Mouse (Mus musculus): ENCODE measurements around the gene Lrsam1. TPM values are rescaled to one million over a fixed set of nuclear protein-coding genes. Genes with fewer than 3 reads are reported as not detected.

Lrsam1 gene
- polyA plus RNA-seq, 1 experiment: 4.1 TPM

DNA sequence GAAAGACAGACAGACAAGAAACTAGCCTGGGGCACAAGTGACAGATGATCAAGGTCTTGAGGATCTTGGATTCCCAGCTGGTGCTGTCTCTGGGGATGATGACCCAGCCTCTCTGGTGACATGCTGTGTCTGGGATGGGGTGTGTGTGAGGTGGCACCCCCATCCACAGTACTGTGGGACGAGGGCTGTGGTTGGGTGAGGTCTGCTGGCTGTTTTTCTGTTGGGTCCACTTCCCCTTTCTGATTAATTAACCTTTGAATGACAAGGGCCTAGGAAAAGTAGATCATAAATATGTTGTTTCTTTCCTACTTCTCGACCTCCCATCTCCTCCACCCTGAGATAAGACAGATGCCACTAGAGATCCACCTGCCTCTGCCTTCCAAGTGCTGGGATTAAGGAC is 67.3 kb downstream of the Lrsam1 start:
- H3K27ac ChIP-seq (ENCODE audit: control insufficient read depth, insufficient read depth, low read depth, low read length, poor library complexity): peak overlapping the region; percentile 40; the same call in 1 of the 2 replicates

DNA sequence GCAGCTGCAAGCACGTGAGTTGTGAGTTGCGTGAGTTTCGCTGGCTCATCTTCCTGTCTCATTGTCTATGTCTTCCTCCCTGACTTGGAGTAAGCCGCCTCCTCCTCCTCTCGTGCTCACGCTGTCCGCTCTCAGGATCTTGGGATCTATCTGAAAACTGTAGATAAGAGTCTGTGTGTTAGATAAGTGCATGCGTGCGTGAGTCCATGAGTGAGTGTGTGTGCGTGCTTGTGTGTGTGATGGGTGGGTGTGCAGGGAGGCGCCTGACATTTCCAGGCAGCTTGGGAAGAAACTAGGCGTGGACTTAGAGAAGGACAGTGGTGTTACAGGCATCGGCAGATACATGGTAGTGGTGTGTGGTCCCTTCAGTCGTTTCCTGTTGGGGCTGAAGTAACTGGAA is 68.9 kb downstream of the Lrsam1 start:
- 56% methylated on average over 14 of the region's 14 CpGs for WGBS
- Histone ChIP-seq H3K4me3 (replicated peaks; ENCODE audit: control insufficient read depth, low read depth, low read length) (no peak overlapping the region), H3K4me1 (ENCODE audit: control insufficient read depth, insufficient read depth, low read length) (peaks cover 3% of the 10 kb centered on the region; the same call in 1 of the 2 replicates), H3K27ac (ENCODE audit: control insufficient read depth, insufficient read depth, low read depth, low read length, poor library complexity) (no peak overlapping the region)
- TF ChIP-seq POLR2A (IDR thresholded peaks at IDR 0.05; ENCODE audit: borderline replicate concordance, control insufficient read depth, low read depth, low read length) (no peak), CTCF (IDR thresholded peaks at IDR 0.05; ENCODE audit: control insufficient read depth, insufficient read depth, low read length) (no peak)

More for the DNA sequence above, 67.3 kb downstream of the Lrsam1 start:
- peaks cover 5% of the 10 kb centered on the region for H3K4me1 ChIP-seq (ENCODE audit: control insufficient read depth, insufficient read depth, low read length)
- H3K4me3 ChIP-seq (replicated peaks; ENCODE audit: control insufficient read depth, low read depth, low read length): no peak overlapping the region
- no peak for TF ChIP-seq POLR2A (IDR thresholded peaks at IDR 0.05; ENCODE audit: borderline replicate concordance, control insufficient read depth, low read depth, low read length)
- no peak for TF ChIP-seq CTCF (IDR thresholded peaks at IDR 0.05; ENCODE audit: control insufficient read depth, insufficient read depth, low read length)
- WGBS: 6% methylated on average over 2 of the region's 2 CpGs

DNA sequence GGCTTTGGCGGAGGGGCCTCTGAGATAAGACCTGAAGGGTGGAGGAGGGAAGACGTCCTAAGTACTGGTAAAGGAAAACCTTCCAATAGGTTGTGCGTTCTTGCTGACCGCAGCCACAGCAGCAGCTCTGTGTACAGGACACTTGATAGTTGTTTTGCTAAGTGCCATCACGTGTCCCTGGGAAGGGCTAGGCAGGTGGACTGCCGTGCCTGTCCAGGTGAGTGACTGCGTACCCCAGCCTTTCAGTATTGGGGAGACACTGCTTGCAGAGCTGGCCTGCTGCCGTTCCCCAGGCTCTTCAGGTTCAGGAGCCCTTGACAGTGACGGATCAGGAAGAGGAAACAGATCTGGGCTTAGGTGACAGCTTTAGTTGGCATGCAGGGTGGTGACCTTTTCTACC is 70.1 kb downstream of the Lrsam1 start:
- H3K4me1 ChIP-seq (ENCODE audit: control insufficient read depth, insufficient read depth, low read length): peaks cover 3% of the 10 kb centered on the region; the same call in 1 of the 2 replicates
- no peak for TF ChIP-seq POLR2A (IDR thresholded peaks at IDR 0.05; ENCODE audit: borderline replicate concordance, control insufficient read depth, low read depth, low read length)
- no peak for TF ChIP-seq CTCF (IDR thresholded peaks at IDR 0.05; ENCODE audit: control insufficient read depth, insufficient read depth, low read length)
- H3K27ac ChIP-seq (ENCODE audit: control insufficient read depth, insufficient read depth, low read depth, low read length, poor library complexity): no peak overlapping the region
- H3K4me3 ChIP-seq (replicated peaks; ENCODE audit: control insufficient read depth, low read depth, low read length): no peak overlapping the region
- WGBS: 64% methylated on average over 9 of the region's 9 CpGs

DNA sequence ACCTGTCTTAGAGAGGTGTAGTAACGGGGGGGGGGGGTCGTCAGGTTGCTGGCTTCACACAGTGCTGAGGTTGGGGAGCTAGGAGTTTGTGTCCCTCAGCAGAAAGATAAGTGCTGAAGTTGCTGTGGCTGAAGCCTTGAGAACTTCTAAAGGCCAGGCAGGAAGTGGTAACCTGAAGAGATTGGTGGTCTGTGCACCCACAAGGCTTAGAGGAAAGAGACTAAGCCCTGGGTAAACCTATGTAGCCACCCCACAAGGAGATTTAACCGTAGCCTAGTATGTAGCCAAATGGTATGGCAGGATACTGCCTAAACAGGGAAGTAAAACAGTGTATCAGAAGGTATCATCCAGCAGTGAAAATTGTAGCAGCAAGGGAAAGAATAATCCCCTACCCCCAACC is 71.1 kb downstream of the Lrsam1 start:
- Histone ChIP-seq H3K27ac (ENCODE audit: control insufficient read depth, insufficient read depth, low read depth, low read length, poor library complexity) (no peak overlapping the region), H3K4me1 (ENCODE audit: control insufficient read depth, insufficient read depth, low read length) (peaks cover 3% of the 10 kb centered on the region; the same call in 1 of the 2 replicates)
- WGBS: 29% methylated on average over 3 of the region's 3 CpGs

DNA sequence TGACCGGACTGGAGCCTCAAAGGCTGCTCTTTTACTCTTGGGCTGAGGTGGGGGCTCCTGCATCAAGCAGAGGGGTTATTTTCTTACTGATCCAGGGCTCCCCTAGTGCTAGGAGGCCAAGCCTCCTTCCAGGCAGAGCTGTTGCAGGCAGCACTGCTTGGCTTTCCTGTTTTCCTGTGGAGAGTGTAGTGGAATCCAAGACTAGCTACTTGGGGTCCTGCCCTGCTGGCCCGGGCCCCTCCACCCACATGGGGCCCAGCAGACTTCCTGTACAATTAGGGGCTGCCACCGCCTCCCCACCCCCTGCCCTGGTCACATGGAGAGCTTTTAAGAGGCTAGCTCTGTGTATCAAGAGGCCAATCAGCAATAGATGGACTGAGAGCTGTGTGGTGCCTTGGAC is 72.9 kb downstream of the Lrsam1 start:
- no peak for TF ChIP-seq POLR2A (IDR thresholded peaks at IDR 0.05; ENCODE audit: borderline replicate concordance, control insufficient read depth, low read depth, low read length)
- TF ChIP-seq CTCF (IDR thresholded peaks at IDR 0.05; ENCODE audit: control insufficient read depth, insufficient read depth, low read length): no peak
- WGBS: 49% methylated on average over 3 of the region's 3 CpGs
- no peak overlapping the region for H3K4me3 ChIP-seq (replicated peaks; ENCODE audit: control insufficient read depth, low read depth, low read length)
- peaks cover under 1% of the 10 kb centered on the region; the same call in 1 of the 2 replicates for H3K4me1 ChIP-seq (ENCODE audit: control insufficient read depth, insufficient read depth, low read length)
- no peak overlapping the region for H3K27ac ChIP-seq (ENCODE audit: control insufficient read depth, insufficient read depth, low read depth, low read length, poor library complexity)

More for the DNA sequence above, 71.1 kb downstream of the Lrsam1 start:
- TF ChIP-seq CTCF (IDR thresholded peaks at IDR 0.05; ENCODE audit: control insufficient read depth, insufficient read depth, low read length) (no peak), POLR2A (IDR thresholded peaks at IDR 0.05; ENCODE audit: borderline replicate concordance, control insufficient read depth, low read depth, low read length) (no peak)
- H3K4me3 ChIP-seq (replicated peaks; ENCODE audit: control insufficient read depth, low read depth, low read length): no peak overlapping the region

DNA sequence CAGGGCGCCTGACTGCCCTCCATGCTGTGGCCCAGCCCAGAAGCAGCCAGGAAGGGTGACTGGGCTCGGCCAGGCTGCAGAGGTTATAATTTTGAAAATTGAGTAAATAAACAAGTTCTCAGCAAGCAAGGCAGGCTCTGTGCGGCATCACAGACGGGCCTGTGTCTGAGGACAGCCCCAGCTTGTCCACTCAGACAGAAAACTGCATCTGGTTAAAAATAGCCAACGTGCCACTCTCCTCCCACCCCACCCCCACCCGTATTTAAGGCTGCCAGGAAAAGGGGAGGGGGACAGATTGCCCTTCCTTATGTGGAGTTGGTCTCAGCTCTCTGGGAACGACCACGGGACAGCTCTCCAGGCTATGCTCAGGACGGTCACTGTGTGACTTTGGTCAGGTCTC is 73.4 kb downstream of the Lrsam1 start:
- no peak overlapping the region for H3K4me3 ChIP-seq (replicated peaks; ENCODE audit: control insufficient read depth, low read depth, low read length)
- H3K4me1 ChIP-seq (ENCODE audit: control insufficient read depth, insufficient read depth, low read length): no peaks in the 10 kb centered on the region; the same call in 1 of the 2 replicates
- 60% methylated on average over 9 of the region's 9 CpGs for WGBS
- TF ChIP-seq POLR2A (IDR thresholded peaks at IDR 0.05; ENCODE audit: borderline replicate concordance, control insufficient read depth, low read depth, low read length) (no peak), CTCF (IDR thresholded peaks at IDR 0.05; ENCODE audit: control insufficient read depth, insufficient read depth, low read length) (no peak)
- H3K27ac ChIP-seq (ENCODE audit: control insufficient read depth, insufficient read depth, low read depth, low read length, poor library complexity): no peak overlapping the region

DNA sequence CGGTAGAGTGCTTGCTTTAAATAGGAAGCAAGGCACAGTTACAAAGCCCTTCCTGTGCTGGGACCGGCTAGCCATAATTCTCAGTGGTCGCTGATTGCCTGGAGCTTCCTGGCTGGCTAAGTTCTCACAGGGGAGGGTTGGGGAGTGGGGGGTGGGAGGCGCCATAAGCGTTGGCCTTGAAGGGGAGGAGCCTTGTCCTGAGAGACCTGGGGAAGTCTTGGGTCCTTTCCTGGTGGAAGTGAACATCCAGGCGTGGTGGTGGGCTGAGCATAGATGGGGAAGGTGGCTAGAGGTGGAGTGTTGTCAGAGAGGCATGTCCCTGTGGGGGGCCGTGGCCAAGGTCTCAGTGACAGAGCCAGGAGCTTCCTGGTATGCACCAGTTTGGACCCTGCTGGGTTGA is 76.7 kb downstream of the Lrsam1 start:
- H3K27ac ChIP-seq (ENCODE audit: control insufficient read depth, insufficient read depth, low read depth, low read length, poor library complexity): no peak overlapping the region; the same call in 1 of the 2 replicates
- no peak overlapping the region for H3K4me3 ChIP-seq (replicated peaks; ENCODE audit: control insufficient read depth, low read depth, low read length)
- 10% methylated on average over 7 of the region's 7 CpGs for WGBS
- TF ChIP-seq POLR2A (IDR thresholded peaks at IDR 0.05; ENCODE audit: borderline replicate concordance, control insufficient read depth, low read depth, low read length): no peak
- H3K4me1 ChIP-seq (ENCODE audit: control insufficient read depth, insufficient read depth, low read length): peaks cover 4% of the 10 kb centered on the region

DNA sequence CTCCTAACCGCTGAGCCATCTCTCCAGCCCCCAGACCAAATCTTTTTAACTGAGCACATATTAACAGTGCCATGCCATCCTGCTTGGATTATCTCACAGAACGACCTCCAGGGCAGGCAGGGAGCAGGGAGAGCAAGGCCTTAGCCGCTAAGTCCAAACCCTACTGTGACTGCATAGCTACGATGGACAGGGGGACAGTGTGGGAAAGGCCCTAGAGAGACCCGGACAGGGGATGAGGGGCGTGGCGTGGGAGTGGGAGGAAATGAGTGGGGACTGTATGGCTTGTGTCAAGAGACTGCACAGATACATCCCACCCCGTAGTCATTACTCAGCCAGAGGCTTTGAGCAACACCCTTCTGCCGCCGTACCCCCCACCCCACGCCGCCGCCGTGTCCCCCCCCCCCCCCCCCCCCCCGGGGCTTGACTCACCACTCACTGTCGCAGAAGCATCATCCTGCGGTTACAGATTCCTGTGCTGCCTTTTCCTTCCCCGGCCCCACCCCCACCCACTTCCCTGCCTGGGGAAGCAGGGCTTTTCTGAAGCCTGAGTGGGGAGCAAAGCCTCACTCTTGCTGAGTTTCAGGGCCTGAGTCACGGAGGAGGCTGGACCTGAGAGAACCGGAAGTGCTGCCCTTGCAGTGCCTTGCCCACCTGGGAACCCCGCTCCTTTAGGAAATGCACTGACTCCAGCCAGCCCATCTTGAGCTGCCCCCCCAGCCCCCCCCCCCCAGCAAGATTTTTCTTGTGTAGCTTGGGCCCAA is 79.0 kb downstream of the Lrsam1 start:
- peak overlapping the region; percentile 44 for H3K27ac ChIP-seq (ENCODE audit: control insufficient read depth, insufficient read depth, low read depth, low read length, poor library complexity)
- 8% methylated on average over 13 of the region's 21 CpGs for WGBS
- peaks cover 4% of the 10 kb centered on the region for H3K4me1 ChIP-seq (ENCODE audit: control insufficient read depth, insufficient read depth, low read length)
- peak overlapping the region; percentile 29 for H3K4me3 ChIP-seq (replicated peaks; ENCODE audit: control insufficient read depth, low read depth, low read length)
- TF ChIP-seq POLR2A (IDR thresholded peaks at IDR 0.05; ENCODE audit: borderline replicate concordance, control insufficient read depth, low read depth, low read length): no peak
- 0 out of 2 replicates have a peak, but pooled peaks have one; percentile 1 for TF ChIP-seq CTCF (IDR thresholded peaks at IDR 0.05; ENCODE audit: control insufficient read depth, insufficient read depth, low read length)
